Mouse (Mus musculus) CH12.LX (cell line): ENCODE measurements around the gene Zik1.

Source experiments
- CTCF ChIP-seq, 2 experiments: IDR thresholded peaks in 1 of 2; conservative IDR thresholded peaks in 1 of 2; 2 replicates each; pipeline ENCODE4 v1.5.1; 2011 to 2012; ENCODE audit warnings: low read depth in 2 of 2, low read length in 2 of 2, improper control_type of control experiment in 1 of 2, inconsistent platforms in 1 of 2, mild to moderate bottlenecking in 1 of 2, moderate library complexity in 1 of 2
- MAFK ChIP-seq: IDR thresholded peaks from 2 replicates; pipeline ENCODE4 v1.6.1; 2011; ENCODE audit warnings: low read length, improper control_type of control experiment; ENCODE audit not compliant: insufficient replicate concordance
- NELFE ChIP-seq: IDR thresholded peaks from 2 replicates; pipeline ENCODE4 v1.6.1; 2011; ENCODE audit warnings: low read depth, low read length, improper control_type of control experiment
- TCF12 ChIP-seq: IDR thresholded peaks from 2 replicates; pipeline ENCODE4 v1.6.1; 2014; ENCODE audit warnings: low read depth, mild to moderate bottlenecking, inconsistent platforms, low read length, improper control_type of control experiment
- USF2 ChIP-seq: conservative IDR thresholded peaks from 2 replicates; pipeline ENCODE4 v1.6.1; 2011; ENCODE audit warnings: low read depth, low read length, improper control_type of control experiment

DNA sequence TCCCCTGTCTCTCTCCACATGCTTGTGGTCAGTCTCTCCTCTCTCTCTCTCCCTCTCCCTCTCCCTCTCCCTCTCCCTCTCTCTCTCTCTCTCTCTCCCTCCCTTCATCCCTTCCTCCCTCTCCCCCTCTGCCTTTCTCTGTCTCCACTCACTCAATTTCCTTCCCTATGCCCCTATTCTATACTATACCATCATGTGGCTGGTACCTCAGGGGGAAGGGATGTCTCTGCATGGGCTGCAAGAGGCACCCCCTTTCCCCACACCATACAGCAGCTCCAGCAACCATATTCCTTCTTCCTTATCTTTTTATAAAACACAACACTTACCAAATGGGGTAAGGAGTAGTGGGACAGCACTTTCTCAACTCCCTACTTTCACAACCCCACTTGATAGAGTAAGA, 15.4 kb downstream of the Zik1 start:
- TF ChIP-seq CTCF (conservative IDR thresholded peaks at IDR 0.05 in 1 of 2, IDR thresholded peaks at IDR 0.05 in 1 of 2; ENCODE audit: low read depth in 2 of 2, low read length in 2 of 2) (no peak), USF2 (no peak), NELFE (no peak), MAFK (no peak), TCF12 (no peak)
